Mouse (Mus musculus): ENCODE measurements around the gene Cog7.

The Cog7 gene

GRCm38 (mm10) chr7:121981307-121981871, at the start of gene Cog7:
TSS of gene Cog7 (minus strand) at chr7:121981711.
- peak; percentile 88 for DNase-seq (ENCODE audit: low read depth, low spot score)

- no peak for DNase-seq (ENCODE audit: low read depth, low spot score)
Measured at GRCm38 (mm10) chr7:122022131-122022530, 40.6 kb upstream of the Cog7 start.

- DNase-seq (ENCODE audit: low read depth, low spot score) = peak; percentile 80
Measured at GRCm38 (mm10) chr7:122020667-122021354, 39.3 kb upstream of the Cog7 start, which contains the start of gene Gga2. TSS of gene Gga2 (minus strand) at chr7:122021222.

- DNase-seq (ENCODE audit: low read depth, low spot score) = no peak
Measured at GRCm38 (mm10) chr7:122020273-122020666, 38.8 kb upstream of the Cog7 start.

- no peak for DNase-seq (ENCODE audit: low read depth, low spot score)
Measured at GRCm38 (mm10) chr7:122018978-122019377, 37.5 kb upstream of the Cog7 start.

- DNase-seq (ENCODE audit: low read depth, low spot score) = no peak
Measured at GRCm38 (mm10) chr7:122018247-122018646, 36.7 kb upstream of the Cog7 start.

- DNase-seq (ENCODE audit: low read depth, low spot score) = no peak
Measured at GRCm38 (mm10) chr7:122015734-122016133, 34.2 kb upstream of the Cog7 start.

- no peak for DNase-seq (ENCODE audit: low read depth, low spot score)
Measured at GRCm38 (mm10) chr7:122015105-122015504, 33.6 kb upstream of the Cog7 start.

- DNase-seq (ENCODE audit: low read depth, low spot score) = no peak
Measured at GRCm38 (mm10) chr7:122012949-122013348, 31.4 kb upstream of the Cog7 start.

- DNase-seq (ENCODE audit: low read depth, low spot score) = no peak
Measured at GRCm38 (mm10) chr7:122012370-122012769, 30.9 kb upstream of the Cog7 start.

GRCm38 (mm10) chr7:122000396-122000795, 18.9 kb upstream of the Cog7 start:
- DNase-seq (ENCODE audit: low read depth, low spot score) = no peak

- no peak for DNase-seq (ENCODE audit: low read depth, low spot score)
Measured at GRCm38 (mm10) chr7:121995961-121996360, 14.4 kb upstream of the Cog7 start.

GRCm38 (mm10) chr7:121975031-121975430, 6.5 kb downstream of the Cog7 start:
- peak; percentile 39 for DNase-seq (ENCODE audit: low read depth, low spot score)

- DNase-seq (ENCODE audit: low read depth, low spot score) = no peak
Measured at GRCm38 (mm10) chr7:121971698-121972097, 9.8 kb downstream of the Cog7 start.

GRCm38 (mm10) chr7:121970250-121970649, 11.3 kb downstream of the Cog7 start:
- DNase-seq (ENCODE audit: low read depth, low spot score) = no peak

- DNase-seq (ENCODE audit: low read depth, low spot score) = no peak
Measured at GRCm38 (mm10) chr7:121968816-121969215, 12.7 kb downstream of the Cog7 start.

- DNase-seq (ENCODE audit: low read depth, low spot score) = no peak
Measured at GRCm38 (mm10) chr7:121968242-121968641, 13.3 kb downstream of the Cog7 start.

GRCm38 (mm10) chr7:121966169-121966568, 15.3 kb downstream of the Cog7 start:
- no peak for DNase-seq (ENCODE audit: low read depth, low spot score)

GRCm38 (mm10) chr7:121963883-121964398, 17.6 kb downstream of the Cog7 start:
- no peak for DNase-seq (ENCODE audit: low read depth, low spot score)

GRCm38 (mm10) chr7:121962571-121962959, 18.9 kb downstream of the Cog7 start:
- no peak for DNase-seq (ENCODE audit: low read depth, low spot score)

GRCm38 (mm10) chr7:121961913-121962570, 19.5 kb downstream of the Cog7 start:
- DNase-seq (ENCODE audit: low read depth, low spot score) = no peak

GRCm38 (mm10) chr7:121955802-121956201, 25.7 kb downstream of the Cog7 start:
- no peak for DNase-seq (ENCODE audit: low read depth, low spot score)

Measured in embryo, embryonic 11.5 days (tissue).